Mouse (Mus musculus): ENCODE data around the gene Ofcc1. TPM values are rescaled to one million over a fixed set of nuclear protein-coding genes. Genes with fewer than 3 reads are reported as not detected.

Gene Ofcc1
- polyA plus RNA-seq, 2 experiments from 2014 or later: not detected

GRCm38 (mm10) chr13:40236356-40236755, 124.9 kb downstream of the Ofcc1 start:
- no peak for ATAC-seq

- ATAC-seq: no peak
These were observed 152.9 kb downstream of the Ofcc1 start for GRCm38 (mm10) chr13:40208314-40208713.

GRCm38 (mm10) chr13:40181786-40182185, 179.5 kb downstream of the Ofcc1 start:
- no peak for ATAC-seq

- no peak for ATAC-seq
These were observed 189.5 kb downstream of the Ofcc1 start for GRCm38 (mm10) chr13:40171775-40172174.

GRCm38 (mm10) chr13:40167871-40168270, 193.4 kb downstream of the Ofcc1 start:
- no peak for ATAC-seq

- ATAC-seq: no peak
These were observed 205.8 kb downstream of the Ofcc1 start for GRCm38 (mm10) chr13:40155466-40155865.

- no peak for ATAC-seq
These were observed 221.3 kb downstream of the Ofcc1 start for GRCm38 (mm10) chr13:40139906-40140305.

- ATAC-seq: no peak
These were observed 225.2 kb downstream of the Ofcc1 start for GRCm38 (mm10) chr13:40136096-40136495.

- ATAC-seq: no peak
These were observed 225.6 kb downstream of the Ofcc1 start for GRCm38 (mm10) chr13:40135670-40136069.

- no peak for ATAC-seq
These were observed 237.4 kb downstream of the Ofcc1 start for GRCm38 (mm10) chr13:40123868-40124267.

GRCm38 (mm10) chr13:40112336-40112735, 248.9 kb downstream of the Ofcc1 start:
- no peak for ATAC-seq

GRCm38 (mm10) chr13:40076236-40076635, 285.0 kb downstream of the Ofcc1 start:
- ATAC-seq: no peak

- ATAC-seq: no peak
These were observed 286.3 kb downstream of the Ofcc1 start for GRCm38 (mm10) chr13:40074850-40075416.

- ATAC-seq: no peak
These were observed 291.2 kb downstream of the Ofcc1 start for GRCm38 (mm10) chr13:40070004-40070403.

- ATAC-seq: no peak
These were observed 300.0 kb downstream of the Ofcc1 start for GRCm38 (mm10) chr13:40061281-40061680.

- ATAC-seq: no peak
These were observed 323.4 kb downstream of the Ofcc1 start for GRCm38 (mm10) chr13:40037881-40038280.

GRCm38 (mm10) chr13:40036981-40037765, 324.1 kb downstream of the Ofcc1 start:
- no peak for ATAC-seq

GRCm38 (mm10) chr13:40029426-40029825, 331.8 kb downstream of the Ofcc1 start:
- ATAC-seq: no peak

- no peak for ATAC-seq
These were observed 332.4 kb downstream of the Ofcc1 start for GRCm38 (mm10) chr13:40028827-40029226.

- ATAC-seq: no peak
These were observed 335.4 kb downstream of the Ofcc1 start for GRCm38 (mm10) chr13:40025816-40026215.

GRCm38 (mm10) chr13:40023201-40023777, 338.0 kb downstream of the Ofcc1 start:
- no peak for ATAC-seq

GRCm38 (mm10) chr13:40022609-40023008, 338.6 kb downstream of the Ofcc1 start:
- no peak for ATAC-seq

- ATAC-seq: no peak
These were observed 361.0 kb downstream of the Ofcc1 start for GRCm38 (mm10) chr13:40000236-40000635.

- ATAC-seq: no peak
These were observed 363.3 kb downstream of the Ofcc1 start for GRCm38 (mm10) chr13:39997901-39998300.

Data from activated CD4-positive, CD25-positive, alpha-beta regulatory T cell, adult 4 months (primary cell).